Mouse (Mus musculus): Measurements from ENCODE around the gene Arhgef10l.
A peak's percentile ranks its signal among the peaks of the same experiment; 100 is the strongest.

Arhgef10l gene

DNA sequence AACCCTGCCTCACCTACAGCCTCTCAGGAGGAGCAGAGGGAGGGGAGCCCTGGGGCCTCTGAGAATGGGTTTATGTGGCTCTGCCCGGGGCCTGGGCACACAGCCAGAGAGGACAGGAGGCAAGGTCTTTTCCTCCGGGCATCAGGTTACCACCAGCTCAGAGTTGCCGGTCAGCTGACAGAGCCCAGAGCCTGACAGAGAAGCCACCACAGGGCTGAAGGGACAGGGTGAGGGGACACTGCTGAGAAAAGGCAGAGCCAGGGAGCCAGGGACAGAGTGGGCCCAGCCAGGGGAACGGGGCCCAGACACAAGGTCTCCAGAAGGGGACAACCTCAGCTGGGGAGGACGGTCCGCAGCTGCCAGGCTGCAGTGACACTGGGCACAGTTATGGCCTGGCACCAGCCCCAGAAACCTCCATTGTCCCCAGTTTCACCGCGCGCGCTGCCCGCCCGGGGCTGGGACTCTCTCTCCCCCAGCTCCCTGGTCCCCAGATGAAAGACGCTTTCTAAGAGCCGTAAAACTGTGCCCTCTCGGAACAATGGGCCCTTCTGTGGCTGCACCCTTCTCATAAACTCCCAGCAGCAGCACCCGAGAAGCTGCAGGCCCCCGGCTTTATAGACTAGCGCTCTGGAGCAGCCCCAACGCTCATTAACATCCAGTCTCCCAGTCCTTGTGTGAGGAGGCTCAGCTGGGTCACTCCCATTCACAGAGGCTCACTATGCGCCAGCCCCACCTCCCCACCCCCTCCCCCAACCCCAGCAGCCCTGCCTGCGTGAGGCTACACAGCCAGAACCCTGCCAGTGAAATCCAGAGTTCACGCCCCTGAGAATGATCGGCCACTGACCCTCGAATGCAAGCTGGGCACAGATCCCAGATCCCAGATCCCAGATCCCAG lies 7.9 kb downstream of the Arhgef10l start:
- no peak for DNase-seq (ENCODE audit: low read depth, low spot score)

DNA sequence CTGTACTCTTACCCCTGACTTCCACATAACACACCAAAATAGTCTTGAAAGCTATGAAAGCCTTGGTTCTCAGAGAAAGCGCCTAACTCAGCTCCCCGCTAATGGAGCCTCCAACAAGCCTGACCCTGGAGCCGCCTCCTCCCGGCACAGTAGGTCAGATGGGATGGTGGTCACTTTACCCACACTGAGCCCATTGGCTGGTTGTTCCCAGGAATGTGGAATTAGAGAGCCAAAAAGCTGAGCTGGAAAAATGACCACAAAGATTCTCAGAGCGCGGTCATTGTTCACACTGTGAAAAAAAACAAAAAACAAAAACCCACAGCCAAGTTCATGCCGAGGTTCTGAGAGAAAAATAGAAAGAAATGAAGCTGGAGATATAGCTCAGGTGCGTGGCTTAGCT lies 9.3 kb downstream of the Arhgef10l start:
- no peak for DNase-seq (ENCODE audit: low read depth, low spot score)

DNA sequence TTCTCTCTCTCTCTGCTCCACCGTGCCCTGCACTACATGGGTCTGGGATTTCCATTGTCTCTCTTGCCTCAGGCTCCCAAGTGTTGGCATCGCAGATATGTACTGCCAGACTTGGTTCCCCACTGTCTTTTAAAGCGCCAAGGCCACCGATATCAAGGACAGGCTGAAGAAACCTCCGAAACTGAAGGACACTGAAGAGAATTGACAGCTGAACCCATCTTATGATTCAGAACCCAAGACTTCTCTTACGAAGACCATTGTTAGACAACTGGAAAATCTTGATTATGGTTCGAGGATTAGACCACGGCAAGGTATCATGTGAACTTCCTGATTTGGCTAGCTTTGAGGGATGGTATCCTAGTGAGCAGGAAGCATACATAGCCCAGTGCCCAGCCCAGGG lies 11.0 kb downstream of the Arhgef10l start:
- no peak for DNase-seq (ENCODE audit: low read depth, low spot score)

DNA sequence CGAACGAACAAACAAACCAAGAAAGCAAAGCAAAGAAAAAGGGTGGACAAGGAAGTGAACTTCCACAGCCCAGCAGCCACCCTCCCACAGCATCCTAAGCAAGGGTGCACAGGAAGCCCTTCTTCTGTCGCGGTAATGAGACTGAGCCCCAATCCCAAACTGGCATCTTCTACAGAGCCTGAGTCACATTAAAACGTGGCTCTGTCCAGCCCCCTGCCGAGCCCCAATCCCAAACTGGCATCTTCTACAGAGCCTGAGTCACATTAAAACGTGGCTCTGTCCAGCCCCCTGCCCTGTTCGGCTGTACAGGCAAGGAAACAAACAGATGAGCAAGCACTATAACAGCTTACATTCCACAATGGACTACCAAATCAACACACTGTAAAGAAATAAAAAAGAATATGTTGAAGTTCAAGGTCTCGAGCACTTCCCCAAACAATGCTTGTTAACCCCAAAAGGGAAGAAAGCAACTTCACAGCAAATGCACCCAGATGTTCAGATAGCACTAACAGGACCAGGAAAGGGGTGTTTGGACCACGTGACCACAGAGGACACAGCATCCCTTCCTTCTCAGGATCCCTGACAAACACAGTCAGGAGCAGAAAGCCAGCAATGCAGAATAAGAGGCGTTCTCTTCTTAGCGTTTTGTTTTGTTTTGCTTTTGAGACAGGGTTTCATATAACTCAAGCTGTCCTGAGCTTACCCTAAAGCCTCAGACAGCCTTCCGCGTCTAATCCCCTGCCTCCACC lies 11.8 kb downstream of the Arhgef10l start:
- DNase-seq (ENCODE audit: low read depth, low spot score), result no peak

DNA sequence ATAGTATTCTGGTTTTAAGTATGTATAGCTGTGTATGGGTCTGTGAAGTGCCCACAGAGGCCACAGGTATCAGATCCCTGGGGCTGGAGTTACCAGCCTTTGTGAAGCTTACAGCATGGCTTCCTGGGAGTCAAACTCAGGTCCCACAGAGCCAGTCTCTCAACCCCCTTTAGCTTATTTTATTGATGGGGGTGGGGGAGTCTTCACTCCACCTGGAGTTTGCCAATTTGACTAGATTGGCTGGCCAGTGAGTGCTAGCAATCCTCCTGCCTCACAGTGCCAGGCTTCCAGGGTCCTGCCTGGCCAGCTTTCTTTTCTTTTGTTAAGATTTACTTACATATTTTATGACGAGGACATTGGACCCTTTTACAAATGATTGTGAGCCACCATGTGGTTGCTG lies 16.1 kb downstream of the Arhgef10l start:
- DNase-seq (ENCODE audit: low read depth, low spot score), result no peak

DNA sequence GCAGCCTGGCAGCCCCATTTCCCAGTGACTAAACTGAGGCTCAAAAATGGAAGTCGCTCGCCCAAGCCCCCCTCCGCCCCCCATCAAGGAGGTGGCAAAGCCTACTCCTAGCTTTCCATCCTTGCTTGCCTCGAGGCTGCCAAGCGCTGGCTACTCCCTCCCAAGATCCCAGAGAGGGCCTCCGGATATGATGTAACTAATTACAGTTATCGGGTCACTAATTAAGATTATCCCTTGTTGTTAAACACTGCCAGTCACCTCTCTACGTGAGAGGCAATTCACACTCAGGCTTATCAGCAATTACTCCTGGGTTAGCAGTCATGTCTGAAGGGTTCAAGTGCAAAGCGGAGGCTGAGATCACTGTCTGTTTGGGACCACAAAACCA lies 16.6 kb downstream of the Arhgef10l start:
- DNase-seq (ENCODE audit: low read depth, low spot score), result peak; percentile 74

DNA sequence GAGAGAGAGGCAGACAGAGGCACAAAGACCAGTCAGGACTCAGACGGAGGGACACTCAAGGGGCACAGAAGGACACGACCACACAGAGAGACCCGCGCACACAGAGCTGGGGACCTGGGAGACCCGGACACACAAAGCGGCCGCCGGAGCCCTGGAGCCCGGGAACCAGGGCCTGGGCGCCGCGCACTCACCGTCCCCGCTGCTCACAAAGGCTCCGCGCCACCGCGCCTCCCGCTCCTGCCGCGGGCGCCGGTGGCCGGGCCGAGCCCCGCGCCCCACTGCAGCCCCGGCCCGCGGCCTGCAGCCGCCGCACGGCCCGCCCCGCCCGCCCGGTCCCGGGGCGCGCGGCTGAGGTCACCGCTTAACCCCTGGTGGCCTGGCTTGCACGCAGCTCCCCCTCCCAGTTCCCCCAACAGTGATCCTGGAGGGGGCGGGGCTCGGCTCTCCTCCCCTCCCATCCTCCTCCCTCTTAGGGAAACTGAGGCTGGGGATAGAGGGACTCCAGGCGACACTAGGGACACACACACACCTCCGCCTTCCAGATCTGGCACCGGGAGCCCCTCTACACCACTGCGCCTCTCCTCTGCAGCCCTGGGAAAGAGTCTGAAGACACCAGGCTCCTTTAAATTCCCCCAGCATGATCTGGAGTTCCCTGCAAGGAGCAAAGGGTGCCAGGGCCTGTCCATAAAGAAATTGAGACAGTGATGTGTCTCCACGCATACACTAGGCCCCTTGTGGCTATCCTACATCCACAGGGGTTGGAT lies 17.2 kb downstream of the Arhgef10l start:
- no peak for DNase-seq (ENCODE audit: low read depth, low spot score)

DNA sequence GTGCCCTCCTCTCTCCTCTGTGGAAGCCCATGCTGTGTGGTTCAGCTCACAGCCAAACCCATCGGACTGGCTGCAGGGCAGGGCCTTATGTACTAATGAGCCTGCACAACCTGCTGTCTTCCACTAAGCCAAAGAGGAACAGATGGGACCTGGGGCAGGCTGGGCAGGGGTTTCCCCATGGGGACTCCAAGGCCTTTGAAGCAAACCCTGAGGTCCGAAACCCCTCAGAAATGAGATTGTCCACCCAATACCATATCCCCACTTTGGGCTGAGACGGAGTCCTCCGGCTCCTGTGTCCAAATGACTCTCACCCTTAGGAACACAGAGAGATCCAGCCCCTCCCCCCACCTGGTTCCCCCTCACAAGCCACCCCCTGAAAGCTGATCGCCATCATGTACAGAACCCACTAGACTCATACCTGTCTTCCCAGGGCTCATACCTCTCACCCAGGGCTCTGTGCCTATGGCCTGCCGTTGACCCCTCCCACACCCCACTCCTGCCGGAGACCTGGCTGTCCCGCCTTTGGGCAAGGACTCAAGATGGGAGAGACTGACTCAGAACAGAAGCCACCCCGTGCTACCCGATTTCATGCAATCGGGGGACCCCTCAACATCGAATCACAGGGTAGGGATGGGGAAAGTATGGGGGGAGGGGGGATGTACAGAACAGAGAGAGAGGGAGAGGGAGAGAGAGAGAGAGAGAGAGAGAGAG lies 17.9 kb downstream of the Arhgef10l start:
- peak; percentile 60 for DNase-seq (ENCODE audit: low read depth, low spot score)

DNA sequence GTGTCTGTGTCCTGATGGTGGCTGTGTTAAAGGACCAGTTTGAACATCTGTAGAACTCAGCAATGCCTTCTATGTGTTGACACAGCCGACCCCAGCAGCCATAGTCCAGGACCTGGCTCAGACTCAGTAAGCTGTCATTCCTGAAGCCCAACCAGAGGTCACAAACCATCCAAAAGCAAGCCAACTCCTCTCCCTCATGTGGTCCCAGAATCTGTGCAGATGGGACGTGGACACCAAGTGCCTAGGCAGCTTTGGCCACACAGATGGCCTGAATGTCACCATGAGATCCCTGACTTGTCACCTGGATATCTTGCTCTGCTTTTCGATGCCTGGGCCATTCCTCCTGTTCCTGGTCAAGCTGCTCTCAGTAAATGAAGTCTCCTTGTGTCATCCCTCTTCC lies 20.2 kb downstream of the Arhgef10l start:
- DNase-seq (ENCODE audit: low read depth, low spot score), result no peak

DNA sequence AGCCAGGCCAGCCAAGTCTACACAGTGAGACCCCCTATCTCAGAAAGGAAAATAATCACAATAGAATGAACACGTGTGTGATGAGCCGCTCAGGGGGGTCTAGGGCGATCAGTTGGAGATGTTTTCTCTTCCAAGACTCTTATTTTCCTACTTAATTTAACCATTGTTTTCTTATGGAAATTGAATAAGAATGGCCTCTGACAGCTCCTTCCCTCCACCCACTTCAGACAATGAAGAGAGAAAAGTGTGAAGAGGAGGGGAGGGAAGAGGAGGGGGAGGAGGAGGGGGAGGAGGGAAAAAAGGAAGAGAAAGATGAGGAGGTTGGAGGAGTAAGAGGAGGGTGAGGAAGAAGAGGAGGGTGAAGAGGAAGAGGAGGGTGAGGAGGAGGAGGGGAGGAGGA lies 21.1 kb downstream of the Arhgef10l start:
- no peak for DNase-seq (ENCODE audit: low read depth, low spot score)

DNA sequence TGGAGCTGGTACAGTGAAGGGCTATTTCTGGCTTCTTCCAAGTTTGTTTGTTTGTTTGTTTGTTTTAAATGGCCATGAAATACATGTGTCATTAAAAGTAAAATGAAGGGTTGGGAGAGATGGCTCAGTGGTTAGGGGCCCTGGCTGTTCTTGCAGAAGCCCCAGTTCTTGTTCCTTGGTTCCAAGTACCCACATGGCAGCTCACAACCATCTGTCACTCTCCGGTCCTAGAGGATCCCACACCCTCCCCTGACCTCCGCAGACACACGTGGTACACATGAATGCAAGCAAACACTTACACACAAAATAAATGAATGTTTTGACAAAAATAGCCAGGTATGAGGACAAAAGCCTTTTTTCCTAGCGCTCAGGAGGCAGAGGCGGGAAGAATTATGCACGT lies 21.5 kb downstream of the Arhgef10l start:
- no peak for DNase-seq (ENCODE audit: low read depth, low spot score)

DNA sequence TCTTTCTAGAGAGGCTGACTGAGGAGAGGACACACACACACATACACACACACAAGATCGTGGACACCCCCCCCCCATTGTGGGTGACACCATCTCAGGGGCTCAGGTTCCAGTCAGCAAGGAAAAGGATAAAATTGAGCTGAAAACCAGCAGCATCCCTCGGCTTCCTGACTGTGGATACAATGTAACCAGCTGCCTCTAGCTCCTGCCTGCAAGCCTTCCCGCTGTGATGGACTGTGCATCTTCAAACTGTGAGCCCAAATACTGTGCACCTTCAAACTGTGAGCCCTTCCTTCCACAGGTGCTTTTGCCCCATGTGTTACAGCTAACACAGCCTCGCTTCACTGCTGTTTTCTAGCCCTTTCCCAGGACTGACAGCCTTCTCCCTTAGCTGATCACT lies 23.4 kb downstream of the Arhgef10l start:
- DNase-seq (ENCODE audit: low read depth, low spot score), result no peak

DNA sequence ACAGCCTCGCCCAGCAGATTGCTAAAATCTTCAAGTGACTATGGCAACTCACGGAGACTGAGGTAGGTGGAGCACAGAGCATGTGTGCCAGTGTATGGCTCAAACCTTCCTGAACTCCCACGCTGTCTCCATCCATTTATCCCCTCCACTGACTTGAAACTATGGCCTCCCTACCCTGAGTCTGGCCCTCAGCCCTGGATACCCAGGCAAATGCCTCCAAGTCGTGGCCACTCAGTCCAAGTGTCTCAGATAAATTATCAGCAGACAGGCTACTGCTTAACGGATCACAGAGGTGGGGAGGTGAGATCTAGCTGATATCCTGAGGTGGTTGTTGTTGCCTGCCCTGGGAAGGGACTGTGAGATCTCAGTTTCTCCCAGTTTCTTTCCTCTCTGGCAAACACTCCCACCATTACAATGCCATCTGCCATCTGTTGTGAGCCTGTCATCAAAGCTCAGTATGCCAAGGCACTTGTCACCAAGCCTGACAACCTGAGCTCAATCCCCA lies 24.3 kb downstream of the Arhgef10l start:
- DNase-seq (ENCODE audit: low read depth, low spot score), result no peak

DNA sequence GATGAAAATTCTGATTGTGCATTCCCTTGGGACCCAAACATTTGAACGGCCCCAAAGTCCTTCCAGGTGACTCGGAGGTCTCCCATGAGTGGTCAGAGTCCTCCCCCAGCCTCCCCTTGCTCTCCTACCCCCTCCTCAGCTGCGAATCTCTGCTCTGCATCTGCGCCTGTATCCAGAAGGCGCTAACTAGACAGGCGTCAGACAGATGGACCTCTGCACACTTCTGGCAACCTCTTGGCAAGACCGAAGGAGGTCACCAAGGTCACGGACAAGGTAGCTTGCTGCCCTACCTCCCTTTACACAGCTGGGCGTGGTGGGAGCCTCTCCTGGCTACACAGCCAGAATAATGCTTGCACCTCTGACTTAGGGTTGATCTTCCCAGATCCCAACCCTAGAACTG lies 25.1 kb downstream of the Arhgef10l start:
- DNase-seq (ENCODE audit: low read depth, low spot score), result no peak

DNA sequence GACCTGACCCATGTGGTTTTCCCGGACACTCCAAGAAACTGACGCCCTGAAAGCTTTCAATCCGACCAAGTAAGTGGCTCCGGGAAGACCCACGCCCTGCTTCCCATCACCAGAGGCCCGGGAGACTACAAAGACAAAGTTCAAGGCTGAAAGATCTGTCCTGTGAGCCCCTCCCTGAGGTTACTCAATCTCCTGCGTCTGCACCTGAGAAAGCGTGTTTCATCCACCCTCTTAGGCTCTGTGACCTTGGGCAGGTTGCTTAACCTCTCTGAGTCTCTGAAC lies 25.6 kb downstream of the Arhgef10l start:
- no peak for DNase-seq (ENCODE audit: low read depth, low spot score)

DNA sequence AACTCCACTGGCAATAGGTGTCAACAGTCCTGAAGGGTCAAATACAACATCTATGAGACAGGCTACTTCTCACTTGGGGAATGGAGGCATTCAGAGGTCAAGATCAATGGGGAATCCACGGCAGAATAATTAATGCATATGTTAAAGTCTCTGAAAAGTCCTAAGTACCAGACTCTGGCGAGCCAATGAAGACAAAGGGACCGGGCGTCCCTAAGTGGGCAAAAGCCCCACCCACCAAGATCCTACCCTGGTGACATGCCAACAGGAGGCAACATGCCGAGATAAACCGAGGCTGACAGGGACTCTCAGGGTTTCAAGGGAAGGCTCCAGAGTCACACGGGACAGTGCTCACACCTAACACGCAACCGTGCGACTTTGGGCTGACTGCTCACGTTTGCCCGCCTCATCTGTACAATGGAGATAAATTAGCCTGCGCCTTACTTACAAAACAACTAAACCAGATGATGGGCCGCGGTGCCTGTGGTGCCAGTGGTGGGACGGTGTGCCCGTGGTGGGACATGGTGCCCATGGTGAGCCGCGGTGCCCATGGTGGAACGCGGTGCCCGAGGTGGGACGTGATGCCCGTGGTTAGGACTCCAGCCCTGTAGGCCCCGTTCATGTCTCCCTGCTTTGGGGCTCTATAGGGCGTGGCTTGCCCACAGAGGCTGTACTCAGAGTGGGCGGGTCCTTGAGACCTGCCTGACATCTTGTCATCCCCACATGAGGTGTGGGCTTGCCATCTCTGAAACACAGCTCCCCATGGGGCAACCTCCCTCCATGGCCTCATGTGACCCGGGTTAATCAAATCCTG lies 26.2 kb downstream of the Arhgef10l start:
- no peak for DNase-seq (ENCODE audit: low read depth, low spot score)

DNA sequence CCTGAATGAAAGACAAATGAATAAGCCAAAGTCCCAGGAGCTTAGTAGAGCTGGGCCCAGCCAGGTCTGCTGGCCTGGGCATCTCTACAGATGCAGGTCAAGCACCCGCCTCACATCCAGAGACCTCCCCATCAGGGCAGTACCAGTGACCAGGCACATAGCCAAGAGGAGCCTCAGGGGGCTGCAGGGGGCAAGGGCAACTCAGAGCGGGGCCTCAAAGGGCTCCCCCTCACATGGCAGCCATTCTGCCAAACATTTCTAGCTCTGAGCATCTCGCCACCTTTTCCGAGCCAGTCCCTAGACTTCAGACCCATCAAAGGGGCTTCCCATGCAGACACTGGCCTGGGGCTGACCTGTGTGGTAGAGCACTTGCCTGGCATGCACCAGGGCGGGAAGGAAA lies 27.2 kb downstream of the Arhgef10l start:
- no peak for DNase-seq (ENCODE audit: low read depth, low spot score)

DNA sequence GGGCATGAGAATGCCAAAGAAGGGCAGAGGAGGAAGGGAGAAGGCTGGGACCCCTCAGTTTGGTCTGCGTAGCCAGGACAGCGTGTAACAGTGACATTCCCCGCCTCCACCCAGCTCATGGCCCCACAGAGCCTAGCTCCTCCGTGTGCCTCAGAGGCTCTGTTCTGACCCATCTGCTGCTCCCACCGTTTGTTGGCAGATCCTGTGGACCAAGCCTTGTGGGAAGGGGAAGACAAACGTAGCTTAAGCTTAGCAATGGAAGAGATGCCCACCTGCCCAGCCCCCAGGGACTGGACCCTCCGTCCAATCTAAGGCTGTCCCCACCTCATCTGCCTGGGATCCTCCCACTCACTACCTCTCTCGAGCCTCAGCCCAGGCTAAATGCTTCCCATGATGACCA lies 28.5 kb downstream of the Arhgef10l start:
- no peak for DNase-seq (ENCODE audit: low read depth, low spot score)

DNA sequence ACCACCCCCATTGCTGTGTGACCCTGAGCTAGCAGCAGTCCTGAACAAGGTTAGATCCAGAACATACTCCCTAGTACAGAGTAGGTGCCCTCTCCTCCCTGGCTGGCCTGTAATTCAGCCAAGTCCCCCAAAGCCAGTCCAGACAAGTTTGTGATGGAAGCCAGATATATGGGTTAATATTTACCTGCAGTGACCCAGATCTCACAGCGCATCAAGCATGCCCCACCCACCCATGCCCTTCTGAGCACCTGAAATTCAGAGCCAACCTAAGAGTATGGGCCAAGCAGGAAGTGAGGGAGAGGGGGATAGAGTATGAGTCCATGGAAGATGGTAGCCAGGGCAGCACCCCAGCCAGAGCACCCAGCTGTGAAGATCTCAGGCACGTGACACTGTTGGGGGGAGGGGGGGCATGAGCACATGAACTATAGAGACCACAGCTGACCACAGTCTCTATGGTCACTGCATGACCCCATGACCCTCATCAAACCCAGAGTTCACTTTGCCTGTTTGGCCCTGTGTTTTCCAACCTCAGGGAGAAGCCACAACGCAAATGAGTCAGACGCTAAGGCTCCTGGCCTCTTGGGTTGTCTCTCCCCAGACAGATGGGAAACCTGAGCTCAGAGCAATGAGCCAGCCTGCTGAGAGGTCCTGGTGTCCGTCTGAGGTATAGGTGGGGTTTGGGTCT lies 29.4 kb downstream of the Arhgef10l start:
- DNase-seq (ENCODE audit: low read depth, low spot score), result no peak

DNA sequence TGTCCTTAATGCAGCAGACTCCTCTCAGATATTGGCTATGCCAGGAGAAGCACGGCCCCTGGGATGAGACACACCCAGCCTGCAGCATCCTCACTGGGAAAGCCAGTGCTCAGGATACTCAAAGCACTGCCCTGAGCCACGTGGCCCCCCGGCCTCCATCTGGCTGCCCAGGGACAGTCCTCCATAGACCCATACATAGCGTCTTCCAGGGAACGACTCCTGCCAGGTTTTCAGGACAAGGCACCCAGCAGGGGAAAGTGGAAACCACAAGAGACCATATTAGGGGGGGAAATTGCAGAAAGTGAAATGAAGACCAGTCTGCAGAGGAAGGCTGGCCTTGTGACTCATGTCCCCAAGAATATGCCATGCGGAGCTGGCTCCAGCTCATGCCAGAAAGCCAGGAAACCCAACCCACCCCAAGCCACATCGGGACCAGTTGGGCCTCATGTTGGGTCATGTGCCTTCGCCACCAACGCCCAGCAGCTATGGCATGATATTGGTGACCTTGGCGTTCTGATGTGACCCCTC lies 30.9 kb downstream of the Arhgef10l start:
- no peak for DNase-seq (ENCODE audit: low read depth, low spot score)
